Mouse (Mus musculus) kidney, adult 8-10 months (tissue): ENCODE results near the gene Kcnrg.
"Not testable (repeated sequence)": the region's sequence is repeated elsewhere in the genome, so short reads cannot be mapped to it uniquely, and the experiment has no call there.

ENCODE experiments used
- DNase-seq, 2 experiments: peaks; one replicate each; pipeline ENCODE4 v3.0.0; 2022

Kcnrg gene

GRCm38 (mm10) chr14:61607157-61607556 is at the start of gene Kcnrg:
Kcnrg (plus strand) TSS chr14:61607457.
- no peak for DNase-seq

GRCm38 (mm10) chr14:61558901-61559300 is 48.4 kb upstream of the Kcnrg start:
- DNase-seq: no peak

- DNase-seq: peak; percentile 38 to 46
These were observed 47.4 kb upstream of the Kcnrg start for GRCm38 (mm10) chr14:61559856-61560255.

- not testable (repeated sequence) for DNase-seq
These were observed 41.0 kb upstream of the Kcnrg start for GRCm38 (mm10) chr14:61566211-61566610.

DNA sequence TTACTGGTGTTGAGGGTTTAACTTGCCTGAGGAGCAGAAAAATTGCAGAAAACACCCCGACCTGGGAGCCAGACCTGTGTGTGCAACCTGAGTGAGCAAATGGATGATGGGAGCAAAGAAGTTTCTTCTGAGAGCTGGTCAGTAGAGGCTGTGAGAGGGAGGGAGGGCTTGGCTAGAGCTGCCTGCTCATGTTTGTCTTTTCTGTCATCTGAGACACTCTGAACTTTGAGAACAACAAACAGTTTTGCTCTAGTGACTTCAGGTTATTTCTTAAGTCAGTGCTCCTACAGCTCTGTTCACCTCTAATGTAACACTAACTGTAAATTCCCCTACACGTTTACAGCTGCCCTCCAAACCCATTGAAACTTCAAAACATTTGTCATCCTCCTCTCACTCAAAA is 37.9 kb upstream of the Kcnrg start:
- DNase-seq: peak in 1 of 2 experiments; percentile 33

GRCm38 (mm10) chr14:61571366-61571765 is 35.9 kb upstream of the Kcnrg start:
- peak; percentile 80 to 90 for DNase-seq

- DNase-seq: peak; percentile 29 to 79
These were observed 35.1 kb upstream of the Kcnrg start for GRCm38 (mm10) chr14:61572131-61572530.

GRCm38 (mm10) chr14:61575066-61575465 is 32.2 kb upstream of the Kcnrg start:
- no peak for DNase-seq

- DNase-seq: no peak
These were observed 31.3 kb upstream of the Kcnrg start for GRCm38 (mm10) chr14:61575941-61576340.

GRCm38 (mm10) chr14:61589288-61590065 is 17.8 kb upstream of the Kcnrg start:
- no peak for DNase-seq

DNA sequence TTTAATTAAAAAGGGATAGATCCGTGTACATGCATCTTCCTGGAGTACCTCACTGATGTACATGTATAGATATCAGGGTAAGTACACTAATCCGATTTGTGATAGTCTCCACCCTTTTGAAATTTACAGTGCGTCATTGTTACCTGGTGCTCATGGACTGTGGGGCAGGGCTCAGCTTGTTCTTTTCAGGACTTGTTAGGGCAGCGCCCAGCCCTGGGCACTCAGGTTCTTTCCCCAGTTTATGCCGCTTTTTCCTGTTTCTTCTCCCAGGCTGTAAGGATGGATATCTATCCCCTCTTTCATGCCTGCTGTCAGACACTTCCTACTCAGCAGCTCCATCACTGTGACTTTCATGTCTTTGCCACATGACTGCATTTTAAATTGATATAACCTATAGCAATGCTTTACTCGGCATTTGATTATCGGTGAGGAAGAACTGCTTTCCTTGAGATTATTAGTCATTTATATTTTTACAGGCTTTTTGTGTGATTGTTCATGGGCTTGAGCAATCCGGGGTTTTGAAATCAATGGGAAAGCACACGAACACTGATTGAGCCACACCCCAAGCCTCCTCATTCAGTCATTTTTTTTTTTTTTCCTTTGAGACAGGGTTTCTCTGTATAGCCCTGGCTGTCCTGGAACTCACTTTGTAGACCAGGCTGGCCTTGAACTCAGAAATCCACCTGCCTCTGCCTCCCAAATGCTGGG is 10.4 kb upstream of the Kcnrg start:
- DNase-seq: no peak

- no peak for DNase-seq
These were observed 9.3 kb upstream of the Kcnrg start, which contains the start of gene Trim13 for GRCm38 (mm10) chr14:61597968-61598367. Trim13 (plus strand) TSS chr14:61598247.

DNA sequence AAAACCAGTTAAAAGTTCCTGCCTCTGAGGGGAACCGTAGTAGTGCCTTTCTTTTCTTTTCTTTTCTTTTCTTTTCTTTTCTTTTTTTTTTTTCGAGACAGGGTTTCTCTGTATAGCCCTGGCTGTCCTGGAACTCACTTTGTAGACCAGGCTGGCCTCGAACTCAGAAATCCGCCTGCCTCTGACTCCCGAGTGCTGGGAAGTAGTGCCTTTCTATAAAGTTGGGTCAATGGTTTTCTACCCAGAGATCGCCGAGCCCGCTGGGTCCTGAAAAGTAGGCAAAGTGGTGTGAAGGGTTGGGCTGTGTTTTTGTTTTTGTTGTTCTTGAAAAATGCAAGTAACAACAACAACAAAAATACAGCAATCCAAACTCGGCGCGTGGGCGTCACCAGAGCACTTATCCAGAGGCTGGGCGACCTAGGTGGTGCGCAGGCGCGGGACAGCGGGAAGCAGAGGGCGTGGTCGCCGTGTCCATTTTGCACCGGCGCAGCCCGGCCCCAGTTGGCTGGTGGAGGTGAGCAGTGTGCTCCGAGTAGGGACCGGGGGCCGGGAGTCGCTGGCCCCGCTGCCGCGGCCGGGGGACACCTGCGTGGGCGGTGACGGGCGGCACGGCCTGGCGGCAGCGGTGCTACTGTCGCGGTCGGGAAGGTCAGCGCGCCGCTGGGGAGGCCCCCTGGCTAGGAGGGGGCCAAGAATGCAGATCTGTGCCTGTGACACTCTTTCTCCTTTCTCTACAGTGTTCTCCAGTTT is 8.0 kb upstream of the Kcnrg start:
- peak; percentile 92 to 93 for DNase-seq

GRCm38 (mm10) chr14:61601348-61601747 is 5.9 kb upstream of the Kcnrg start:
- DNase-seq: no peak

- DNase-seq: no peak
These were observed 4.0 kb upstream of the Kcnrg start for GRCm38 (mm10) chr14:61603069-61603755.

DNA sequence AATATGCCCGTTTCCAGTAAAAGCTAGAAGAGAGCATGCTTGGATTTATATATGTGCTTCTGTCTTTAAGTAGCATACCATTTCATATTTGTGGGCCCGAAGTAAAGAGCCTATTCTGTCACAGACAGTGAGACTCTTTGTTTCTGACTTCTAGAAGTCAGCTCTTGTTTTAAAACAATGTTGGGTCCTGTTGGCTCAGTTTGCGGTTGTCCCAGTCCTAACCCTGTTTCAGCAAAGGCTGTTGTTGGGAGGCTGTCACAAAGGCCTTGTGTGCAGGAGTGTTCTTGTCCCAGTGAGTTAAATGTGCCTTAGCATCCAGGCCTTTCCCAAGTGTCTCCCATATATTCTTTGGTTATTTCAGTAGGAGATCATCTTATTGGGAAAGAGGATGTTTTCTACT is 3.2 kb upstream of the Kcnrg start:
- DNase-seq: no peak

DNA sequence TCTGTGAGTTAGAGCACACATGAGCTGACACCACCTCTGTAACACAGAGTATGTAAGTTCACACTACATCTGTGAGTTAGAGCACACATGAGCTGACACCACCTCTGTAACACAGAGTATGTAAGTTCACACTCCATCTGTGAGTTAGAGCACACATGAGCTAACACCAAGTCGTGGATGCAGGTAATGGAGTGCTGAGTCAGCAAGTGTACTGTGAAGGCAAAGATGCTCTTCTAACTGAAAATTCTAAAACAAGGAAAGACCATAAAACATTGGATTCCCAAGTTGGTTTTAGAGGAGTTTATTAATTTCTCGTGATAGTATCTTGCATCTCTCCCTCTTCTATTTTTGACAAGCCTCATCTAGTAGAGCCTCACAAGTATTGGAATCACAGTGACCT is 1.2 kb upstream of the Kcnrg start:
- DNase-seq: not testable (repeated sequence)

- peak; percentile 74 to 85 for DNase-seq
These were observed 4.5 kb downstream of the Kcnrg start for GRCm38 (mm10) chr14:61611766-61612165.

DNA sequence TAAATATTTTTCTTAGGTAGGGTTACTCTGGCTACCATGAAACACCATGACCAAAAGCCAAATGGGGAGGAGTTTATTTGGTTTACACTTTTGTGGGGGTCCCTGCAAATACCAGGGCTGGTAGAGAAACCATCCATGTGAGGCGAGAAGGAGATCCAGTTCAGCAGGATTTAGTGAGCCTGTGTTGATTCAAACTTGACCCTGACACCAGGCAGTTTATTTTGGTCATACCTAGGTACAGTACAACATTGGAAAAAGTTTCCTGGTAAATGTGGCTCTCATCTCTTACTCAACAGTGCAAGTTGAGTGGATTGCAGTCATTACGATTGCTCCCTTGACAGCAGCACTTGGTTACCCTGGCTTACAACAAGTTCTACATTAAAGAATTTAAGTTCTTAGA is 6.1 kb downstream of the Kcnrg start:
- no peak for DNase-seq

DNA sequence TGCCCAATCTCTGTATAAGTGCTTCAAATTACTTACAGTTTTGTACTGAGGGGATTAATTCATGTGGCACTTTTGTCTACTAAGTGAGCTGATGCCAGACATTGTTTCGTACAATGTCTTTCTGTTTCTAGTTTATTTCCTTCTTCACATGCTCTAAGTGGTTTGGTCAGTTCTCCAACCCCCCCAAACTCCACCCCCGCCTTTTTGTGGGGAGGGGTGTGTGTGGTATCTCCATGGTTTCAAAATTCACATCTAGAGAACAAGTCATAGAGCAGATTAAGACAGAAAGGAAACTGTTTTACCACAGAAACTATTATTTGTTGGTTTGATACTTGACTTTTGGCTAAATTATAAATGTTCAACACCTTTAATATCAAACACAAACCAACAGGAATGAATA is 13.1 kb downstream of the Kcnrg start:
- no peak for DNase-seq

DNA sequence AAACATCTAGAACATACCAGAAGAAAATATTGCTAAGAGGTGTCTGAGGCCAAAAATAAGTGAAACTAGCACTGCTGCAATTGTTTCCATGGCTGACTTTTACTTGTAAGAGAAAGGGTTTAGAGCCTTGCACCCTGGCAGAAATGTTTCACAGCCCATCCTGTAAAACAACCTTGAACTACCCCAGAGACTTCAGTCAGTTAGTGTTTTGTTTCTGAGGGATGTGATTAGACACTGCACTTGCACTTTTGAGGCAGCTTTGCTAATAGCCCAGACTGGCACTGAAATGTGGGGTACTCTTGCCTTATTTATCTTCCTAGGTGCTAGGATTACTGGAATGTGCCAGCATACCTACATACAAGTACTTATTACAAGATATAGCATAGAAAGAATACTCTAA is 28.7 kb downstream of the Kcnrg start:
- DNase-seq: no peak

DNA sequence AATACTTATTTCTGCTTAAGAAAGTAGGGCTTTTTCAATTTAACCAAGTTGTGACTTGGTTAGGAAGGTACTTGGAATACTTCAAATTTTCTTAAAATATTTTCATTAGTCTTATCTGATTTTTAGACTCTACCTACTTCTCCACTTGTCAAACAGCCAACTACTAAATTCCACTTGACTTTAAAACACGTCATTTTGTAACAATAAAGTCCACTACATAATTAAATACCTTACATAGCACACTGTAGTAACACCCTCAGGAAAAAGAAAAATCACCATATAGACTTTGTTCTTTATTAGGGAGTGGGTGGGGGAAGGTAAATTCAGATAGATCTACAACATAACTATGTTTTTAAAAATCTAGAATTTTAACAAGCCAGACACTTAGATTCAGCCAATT is 35.4 kb downstream of the Kcnrg start:
- no peak for DNase-seq

- no peak for DNase-seq
These were observed 38.3 kb downstream of the Kcnrg start for GRCm38 (mm10) chr14:61645547-61645946.
